Mouse (Mus musculus): ENCODE results near the gene Rgsl1. TPM values are rescaled to one million over a fixed set of nuclear protein-coding genes. Genes with fewer than 3 reads are reported as not detected.

Rgsl1 gene
- total RNA-seq, 2 experiments from 2014 or later: not detected

- ATAC-seq (replicated peaks; ENCODE audit: low FRiP score, poor library complexity, severe bottlenecking): no peak
These were observed 101.4 kb downstream of the Rgsl1 start for GRCm38 (mm10) chr1:153742374-153743155.

DNA sequence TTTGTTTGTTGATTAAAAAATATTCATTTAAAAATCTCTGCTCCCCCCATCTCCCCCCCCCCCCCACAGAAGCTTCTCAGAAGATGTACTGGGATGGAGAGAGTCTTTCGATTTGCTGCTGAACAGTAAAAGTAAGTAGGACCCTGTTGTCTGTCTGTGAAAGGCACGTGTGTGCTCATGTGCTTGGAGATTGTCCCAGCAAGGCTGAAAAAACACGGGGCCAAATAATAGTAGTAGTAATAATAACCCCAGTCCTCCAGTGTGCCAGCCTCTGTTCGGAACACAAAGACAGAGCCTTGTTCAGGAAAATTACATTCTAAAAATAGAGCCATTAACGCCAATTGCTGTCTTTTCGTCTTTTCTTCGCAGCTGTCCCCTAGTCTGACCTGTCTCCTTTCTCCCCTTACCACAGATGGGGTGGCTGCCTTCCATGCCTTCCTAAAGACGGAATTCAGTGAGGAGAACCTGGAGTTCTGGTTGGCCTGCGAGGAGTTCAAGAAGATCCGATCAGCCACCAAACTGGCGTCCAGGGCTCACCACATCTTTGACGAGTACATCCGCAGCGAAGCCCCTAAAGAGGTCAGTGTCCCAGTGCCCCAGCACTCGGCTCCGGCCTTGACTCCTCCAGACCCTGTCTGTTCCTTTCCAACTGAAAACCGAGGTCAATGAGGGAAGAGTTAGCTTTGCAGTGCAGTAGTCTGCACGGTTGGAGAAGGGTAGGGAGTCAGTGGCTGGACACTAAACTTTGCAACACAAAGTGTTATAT lies 102.2 kb downstream of the Rgsl1 start:
- no peak for ATAC-seq (replicated peaks; ENCODE audit: low FRiP score, poor library complexity, severe bottlenecking)

DNA sequence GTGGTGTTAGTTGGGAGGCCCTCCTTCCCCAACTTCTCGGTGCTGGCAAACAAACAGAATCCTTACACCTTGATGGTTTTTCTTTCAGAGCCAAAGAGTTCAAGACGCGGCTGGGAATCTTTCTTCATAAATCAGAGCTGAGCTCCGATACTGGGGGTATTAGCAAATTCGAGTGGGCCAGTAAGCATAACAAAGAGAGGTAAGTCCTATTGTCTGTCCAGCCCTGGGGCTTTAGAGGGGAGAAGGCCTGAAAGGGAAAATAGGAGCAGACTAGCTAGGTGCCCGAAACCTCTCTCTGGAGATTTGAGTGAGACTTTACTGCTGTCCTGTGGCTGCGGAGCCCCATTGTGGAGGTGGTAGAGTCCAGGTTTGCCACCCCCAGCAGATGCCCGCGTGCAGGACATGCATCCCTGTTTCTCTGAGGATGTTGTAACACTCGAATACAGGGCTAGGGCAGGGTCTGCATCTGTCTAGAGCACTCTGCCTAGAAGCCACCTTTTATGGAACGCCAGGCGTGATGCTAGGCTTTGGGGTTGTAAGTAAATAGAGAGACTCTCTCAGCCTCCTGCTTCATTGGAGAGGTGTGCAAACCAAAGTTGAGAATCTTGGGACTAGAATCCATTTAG lies 103.1 kb downstream of the Rgsl1 start:
- ATAC-seq (replicated peaks; ENCODE audit: low FRiP score, poor library complexity, severe bottlenecking): no peak

- no peak for ATAC-seq (replicated peaks; ENCODE audit: low FRiP score, poor library complexity, severe bottlenecking)
These were observed 103.8 kb downstream of the Rgsl1 start, which contains the start of gene Rgs16 for GRCm38 (mm10) chr1:153740145-153740544. Gene Rgs16, plus strand, starts transcription at chr1:153740349.

DNA sequence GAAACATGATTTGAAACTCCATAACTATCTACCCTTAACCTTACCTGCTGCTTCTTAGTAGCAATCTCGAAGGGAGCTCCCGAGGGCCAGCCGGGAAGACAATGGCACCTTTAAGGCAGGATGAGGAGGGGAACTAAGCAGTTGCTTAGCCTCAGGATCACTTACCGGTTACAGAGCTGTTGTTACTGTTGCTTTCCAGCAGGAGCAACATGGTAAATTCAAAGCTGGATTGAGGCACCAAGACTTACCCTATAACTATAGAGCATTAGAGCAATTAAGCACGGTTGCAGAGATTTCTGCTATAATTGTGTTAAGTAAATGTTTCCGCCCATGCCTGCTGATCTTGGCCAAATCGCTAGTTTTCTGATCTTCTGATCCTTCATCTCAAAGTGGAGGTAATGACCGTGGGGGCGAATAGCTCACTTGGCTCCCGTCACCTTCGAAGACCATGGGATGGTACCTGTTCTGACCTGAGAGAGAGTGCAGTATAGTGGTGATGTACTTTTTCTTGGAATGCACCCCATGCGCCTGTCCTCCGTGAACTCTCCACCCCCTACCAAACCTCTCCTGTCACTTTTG lies 104.4 kb downstream of the Rgsl1 start:
- ATAC-seq (replicated peaks; ENCODE audit: low FRiP score, poor library complexity, severe bottlenecking): no peak

DNA sequence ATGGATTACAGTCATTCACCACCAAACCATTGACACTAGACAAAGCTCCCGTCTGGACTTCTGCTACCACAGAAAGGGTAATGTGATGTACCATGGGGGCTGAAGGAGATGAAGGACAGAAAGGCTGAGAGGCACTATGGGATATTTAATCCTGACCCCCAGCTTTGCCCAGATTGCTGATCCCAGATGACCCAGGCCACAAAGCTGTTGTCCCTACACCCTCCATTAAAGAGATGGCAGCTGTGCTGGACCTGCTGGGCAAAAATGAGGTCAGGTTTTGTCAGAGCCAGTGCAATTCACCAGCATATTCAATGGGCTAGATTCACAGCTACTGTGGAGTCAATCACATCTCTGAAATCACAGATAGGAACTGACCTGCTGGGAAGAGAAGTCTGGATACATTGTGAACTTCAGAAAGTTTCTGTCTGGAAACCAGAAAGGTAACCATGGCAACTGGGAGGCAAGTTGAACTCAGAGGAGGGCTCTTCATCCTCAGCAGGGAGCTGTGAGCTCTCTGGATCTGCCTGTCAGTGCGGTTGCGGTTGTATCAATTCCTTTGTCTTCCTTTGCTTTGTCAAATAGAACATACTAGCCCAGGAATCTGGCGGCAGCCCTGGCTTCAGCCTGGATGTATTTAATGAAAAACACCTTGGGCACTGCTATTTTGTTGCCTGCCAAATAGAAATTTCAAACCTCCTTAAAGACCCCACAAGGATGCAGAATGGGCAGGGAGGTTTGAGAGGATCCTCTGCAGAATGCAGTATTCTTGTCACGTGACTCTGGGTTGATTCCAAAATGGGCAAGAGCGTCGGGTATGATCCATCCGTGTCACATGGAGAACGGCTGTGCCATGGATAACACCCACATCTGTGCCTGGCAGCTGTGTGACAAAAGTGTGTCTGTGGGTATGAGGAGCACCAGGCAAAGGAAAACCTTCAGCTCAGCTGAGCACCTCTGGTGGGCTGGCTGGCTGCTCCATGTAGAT lies 106.5 kb downstream of the Rgsl1 start:
- no peak for ATAC-seq (replicated peaks; ENCODE audit: low FRiP score, poor library complexity, severe bottlenecking)

DNA sequence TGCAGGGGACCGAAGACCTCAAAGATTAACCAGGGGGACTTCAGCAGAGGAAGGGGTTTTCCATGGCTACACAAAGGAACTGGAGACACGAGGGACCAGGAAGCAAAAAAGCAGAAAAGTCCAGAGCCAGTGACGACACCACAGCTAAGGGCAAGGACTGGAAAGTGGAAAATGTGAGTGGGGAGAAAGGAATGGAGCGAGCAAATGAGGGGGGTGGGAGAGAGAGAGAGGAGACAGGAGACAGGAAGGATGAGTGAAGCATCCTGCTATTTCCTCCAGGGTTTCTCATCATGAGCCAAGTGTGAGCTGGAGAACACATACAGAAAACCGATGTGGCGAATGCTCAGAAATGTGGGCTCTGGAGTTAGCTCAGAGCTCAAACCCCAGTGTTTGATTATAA lies 107.8 kb downstream of the Rgsl1 start:
- no peak for ATAC-seq (replicated peaks; ENCODE audit: low FRiP score, poor library complexity, severe bottlenecking)

DNA sequence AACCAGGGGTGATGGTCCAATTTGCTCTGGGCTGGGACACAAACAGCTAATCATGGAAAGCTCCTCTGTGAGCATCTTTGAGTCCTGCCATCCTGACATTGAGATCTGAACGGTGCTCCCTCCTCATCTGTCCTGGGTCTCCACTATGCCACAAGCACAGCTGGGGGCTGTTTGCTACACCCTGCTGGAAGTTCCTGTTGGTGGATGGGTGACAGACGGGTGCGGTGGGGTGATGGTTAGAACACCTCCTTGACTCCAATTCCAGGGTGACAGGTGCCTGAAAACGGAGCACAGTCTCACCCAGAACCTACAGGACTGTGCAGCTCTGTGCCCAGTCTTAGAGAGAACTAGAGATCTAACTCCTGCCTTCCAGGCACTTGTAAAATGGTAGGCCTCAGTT lies 109.1 kb downstream of the Rgsl1 start:
- ATAC-seq (replicated peaks; ENCODE audit: low FRiP score, poor library complexity, severe bottlenecking): no peak

DNA sequence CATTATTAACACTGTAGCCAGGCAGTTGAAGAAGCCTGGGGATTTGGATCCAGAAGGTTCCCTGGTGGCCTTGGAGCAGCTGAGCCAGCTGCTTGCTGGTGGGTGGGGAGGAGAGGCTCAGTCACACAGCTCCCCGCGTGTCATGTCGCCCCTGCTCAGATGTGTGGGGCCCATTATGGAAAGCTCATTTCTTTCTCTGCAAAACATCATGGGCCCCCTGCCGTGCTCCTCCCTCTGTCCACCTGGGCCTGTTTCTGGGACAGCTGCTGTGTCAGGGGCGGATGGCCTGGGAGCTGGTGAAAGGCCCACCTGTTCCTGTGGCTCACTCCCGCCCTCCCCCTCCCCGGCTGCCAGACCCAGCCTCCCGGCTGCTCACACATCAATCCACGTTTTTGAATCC lies 110.8 kb downstream of the Rgsl1 start:
- no peak for ATAC-seq (replicated peaks; ENCODE audit: low FRiP score, poor library complexity, severe bottlenecking)

DNA sequence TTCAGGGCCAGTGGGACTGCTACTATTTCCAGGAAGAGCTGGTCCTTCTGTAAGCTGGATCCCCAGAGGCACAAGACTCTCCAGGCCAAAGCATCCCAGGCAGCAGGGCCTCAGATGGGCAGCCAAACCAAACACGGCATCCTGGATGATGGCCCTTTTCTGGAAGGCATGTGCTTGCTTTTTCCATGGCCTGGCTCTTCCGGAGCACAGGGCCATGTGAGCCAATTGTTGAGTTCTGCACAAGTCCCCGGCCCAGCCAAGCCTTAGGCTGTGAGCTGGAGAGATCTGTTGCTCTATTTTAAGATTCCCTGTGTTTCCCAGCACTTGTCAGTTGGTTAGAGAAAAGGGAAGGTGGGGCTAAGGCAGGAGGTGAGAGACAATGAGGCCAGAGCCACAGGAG lies 113.3 kb downstream of the Rgsl1 start:
- no peak for ATAC-seq (replicated peaks; ENCODE audit: low FRiP score, poor library complexity, severe bottlenecking)

DNA sequence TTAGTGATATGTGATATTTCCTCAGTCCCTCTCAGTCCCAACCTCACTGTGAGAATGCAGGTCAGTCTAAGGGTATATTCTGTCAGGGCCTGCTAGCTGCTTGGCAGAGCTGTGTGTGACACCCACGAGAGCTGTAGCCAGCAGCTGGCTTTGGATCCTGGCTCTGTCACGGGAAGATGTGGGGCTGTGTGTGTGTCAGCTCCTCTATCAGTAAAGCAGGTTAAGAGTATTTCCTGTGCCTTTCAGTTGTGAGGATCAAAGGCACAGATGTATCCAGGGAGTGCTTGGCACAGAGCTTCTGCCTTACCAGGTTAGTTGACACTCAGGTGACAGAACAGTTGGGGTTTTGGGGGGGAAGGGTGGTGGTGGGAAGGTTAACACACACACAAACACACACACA lies 114.1 kb downstream of the Rgsl1 start:
- ATAC-seq (replicated peaks; ENCODE audit: low FRiP score, poor library complexity, severe bottlenecking): no peak

Other genes starting within 250 kb of the Rgsl1 start
- not detected in 2 replicates for gene Rgs8, start 191.1 kb downstream of the Rgsl1 start, total RNA-seq (2015; ENCODE audit: low replicate concordance)
- not detected in 2 replicates for gene Rgs8, start 191.1 kb downstream of the Rgsl1 start, total RNA-seq (2017; ENCODE audit: low replicate concordance)
- gene Rgs16, start 103.8 kb downstream of the Rgsl1 start, total RNA-seq (2015; ENCODE audit: low replicate concordance): not detected in 2 replicates
- gene Rgs16, start 103.8 kb downstream of the Rgsl1 start, total RNA-seq (2017; ENCODE audit: low replicate concordance): 0.56 TPM in 1 of 2 replicates, not detected in the other
- 171 and 180 TPM in 2 replicates for gene Rnasel, start 94.7 kb downstream of the Rgsl1 start, total RNA-seq (2015; ENCODE audit: low replicate concordance)
- gene Rnasel, start 94.7 kb downstream of the Rgsl1 start, total RNA-seq (2017; ENCODE audit: low replicate concordance): 259 and 394 TPM in 2 replicates
- gene Teddm1b, start 30.2 kb upstream of the Rgsl1 start, total RNA-seq (2015; ENCODE audit: low replicate concordance): not detected in 2 replicates
- not detected in 2 replicates for gene Teddm1b, start 30.2 kb upstream of the Rgsl1 start, total RNA-seq (2017; ENCODE audit: low replicate concordance)
- not detected in 2 replicates for gene Teddm1a, start 47.6 kb upstream of the Rgsl1 start, total RNA-seq (2015; ENCODE audit: low replicate concordance)
- not detected in 2 replicates for gene Teddm1a, start 47.6 kb upstream of the Rgsl1 start, total RNA-seq (2017; ENCODE audit: low replicate concordance)
- 121 and 129 TPM in 2 replicates for gene Glul, start 55.8 kb upstream of the Rgsl1 start, total RNA-seq (2015; ENCODE audit: low replicate concordance)
- 206 and 340 TPM in 2 replicates for gene Glul, start 55.8 kb upstream of the Rgsl1 start, total RNA-seq (2017; ENCODE audit: low replicate concordance)
- gene Teddm2, start 56.1 kb upstream of the Rgsl1 start, total RNA-seq (2015; ENCODE audit: low replicate concordance): 1.9 and 4.4 TPM in 2 replicates
- 1.4 and 4.6 TPM in 2 replicates for gene Teddm2, start 56.1 kb upstream of the Rgsl1 start, total RNA-seq (2017; ENCODE audit: low replicate concordance)